Mouse (Mus musculus): ENCODE measurements at regions not wholly inside any gene's neighbourhood (a gene's known extent, or its start where the extent isn't known, plus 50 kb on each side); places are given as distances from the start of the nearest gene placed in this dataset.

DNA sequence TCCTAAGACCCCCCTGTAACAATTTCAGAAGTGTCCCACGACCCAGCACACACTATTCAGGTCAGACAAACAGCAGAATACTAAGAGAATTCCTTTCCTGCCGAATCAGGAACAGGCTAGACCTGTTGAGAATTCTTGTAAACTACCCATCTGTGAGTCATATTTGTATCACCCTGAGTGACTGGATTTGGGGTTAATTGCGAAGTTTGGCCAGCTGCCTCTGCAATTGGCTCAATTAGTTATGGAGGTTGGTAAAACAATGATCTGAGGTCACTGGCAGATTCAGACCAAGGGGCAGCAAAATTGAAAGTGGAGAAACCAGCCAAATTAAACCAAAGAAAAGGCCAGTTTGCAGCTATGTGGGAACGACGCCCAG, 157.5 kb upstream of the Cdyl start:
- no peaks in the 10 kb centered on the region for H3K36me3 ChIP-seq
- H3K27me3 ChIP-seq, result no peaks in the 10 kb centered on the region
- peak; percentile 40; the same call in 1 of the 2 replicates for ATAC-seq (ENCODE audit: low FRiP score, low read depth)
- peaks cover 35% of the 10 kb centered on the region for H3K4me1 ChIP-seq
- peak overlapping the region; percentile 63; the same call in 1 of the 2 replicates for H3K27ac ChIP-seq
- 21% methylated on average over 5 of the region's 5 CpGs for WGBS
- H3K9me3 ChIP-seq, result no peaks in the 10 kb centered on the region
- H3K4me3 ChIP-seq, result no peak overlapping the region
- no peak overlapping the region for H3K9ac ChIP-seq
- peak overlapping the region; percentile 25; the same call in 1 of the 2 replicates for H3K4me2 ChIP-seq (replicated peaks)

DNA sequence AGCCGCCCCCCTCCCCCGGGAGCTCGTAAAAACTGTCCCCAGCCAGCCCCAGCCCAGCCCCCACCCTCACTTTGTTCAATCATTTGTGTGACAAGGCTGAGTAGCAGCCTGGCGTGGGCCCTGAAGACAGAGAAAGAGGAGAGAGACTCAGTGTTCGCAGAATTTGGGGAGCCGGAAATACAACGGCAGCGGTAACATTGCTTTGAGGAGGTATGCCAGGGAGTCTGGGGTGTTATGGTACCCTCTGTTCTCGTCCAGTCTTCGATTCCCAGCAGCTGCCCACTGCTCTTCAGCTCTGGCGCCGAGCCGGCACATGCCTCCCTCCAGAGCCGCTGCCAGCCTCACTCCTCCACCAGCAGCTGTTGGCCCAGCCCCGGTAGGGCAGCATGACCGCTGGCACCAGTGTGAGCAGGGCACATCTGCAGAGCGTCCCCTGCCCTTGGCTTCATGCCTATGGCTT, 156.2 kb upstream of the Cdyl start:
- 0 out of 2 replicates have a peak overlapping the region, but pooled peaks have one; percentile 1 for H3K9ac ChIP-seq
- no peaks in the 10 kb centered on the region for H3K36me3 ChIP-seq
- H3K27me3 ChIP-seq, result no peaks in the 10 kb centered on the region
- H3K4me2 ChIP-seq (replicated peaks), result peak overlapping the region; percentile 21
- H3K4me1 ChIP-seq, result peaks cover 35% of the 10 kb centered on the region
- ATAC-seq (ENCODE audit: low FRiP score, low read depth), result no peak; the same call in 1 of the 2 replicates
- 33% methylated on average over 17 of the region's 17 CpGs for WGBS
- H3K9me3 ChIP-seq, result no peaks in the 10 kb centered on the region
- no peak overlapping the region for H3K4me3 ChIP-seq
- no peak overlapping the region for H3K27ac ChIP-seq

DNA sequence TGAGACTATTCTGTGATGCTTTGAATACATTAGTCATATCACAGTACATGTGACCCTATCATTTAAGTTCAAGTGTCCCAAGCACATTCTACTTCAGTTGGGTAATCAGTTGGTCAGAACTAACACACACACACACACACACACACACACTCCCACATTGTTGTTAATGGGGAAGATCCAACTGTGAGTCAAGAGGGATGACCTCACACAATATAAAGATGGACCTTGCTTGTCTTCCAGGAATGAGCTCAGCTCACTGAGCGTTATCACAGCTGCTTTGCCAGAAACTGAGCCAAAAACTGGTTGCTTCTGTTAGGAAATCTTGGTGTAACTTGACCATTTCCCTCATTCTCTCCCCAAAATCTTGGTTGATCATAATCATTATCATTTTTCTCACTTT, 152.4 kb upstream of the Cdyl start:
- Histone ChIP-seq H3K9me3 (no peaks in the 10 kb centered on the region), H3K27ac (no peak overlapping the region), H3K36me3 (no peaks in the 10 kb centered on the region), H3K9ac (no peak overlapping the region), H3K4me3 (no peak overlapping the region), H3K4me1 (peaks cover 19% of the 10 kb centered on the region), H3K27me3 (no peaks in the 10 kb centered on the region), H3K4me2 (replicated peaks) (no peak overlapping the region)
- ATAC-seq (ENCODE audit: low FRiP score, low read depth), result no peak
- WGBS, result 83% methylated on average over 1 of the region's 1 CpGs

DNA sequence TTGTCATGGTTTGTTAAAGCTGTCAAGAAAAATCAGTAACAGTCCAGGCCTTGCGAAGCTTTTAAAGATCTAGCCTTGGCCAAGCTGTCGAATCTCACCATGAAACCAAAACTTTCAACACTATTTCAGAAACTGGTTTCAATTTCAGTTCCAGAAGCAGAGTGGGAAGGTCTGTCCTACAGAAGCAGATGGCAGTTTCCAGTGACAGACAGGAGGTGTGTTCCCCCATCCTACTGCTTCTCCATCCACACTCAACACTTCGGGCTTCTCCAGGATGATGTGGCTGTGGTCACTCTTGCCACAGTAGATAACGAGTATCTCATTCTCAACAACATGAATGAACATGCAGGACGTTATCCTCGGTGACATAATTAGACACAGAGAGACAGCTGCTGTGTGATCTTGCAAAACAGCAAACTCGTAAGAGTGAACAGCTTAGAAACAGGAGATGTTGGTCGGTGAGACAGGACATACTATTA, 147.6 kb upstream of the Cdyl start:
- no peak for ATAC-seq (ENCODE audit: low FRiP score, low read depth)
- no peaks in the 10 kb centered on the region for H3K27me3 ChIP-seq

DNA sequence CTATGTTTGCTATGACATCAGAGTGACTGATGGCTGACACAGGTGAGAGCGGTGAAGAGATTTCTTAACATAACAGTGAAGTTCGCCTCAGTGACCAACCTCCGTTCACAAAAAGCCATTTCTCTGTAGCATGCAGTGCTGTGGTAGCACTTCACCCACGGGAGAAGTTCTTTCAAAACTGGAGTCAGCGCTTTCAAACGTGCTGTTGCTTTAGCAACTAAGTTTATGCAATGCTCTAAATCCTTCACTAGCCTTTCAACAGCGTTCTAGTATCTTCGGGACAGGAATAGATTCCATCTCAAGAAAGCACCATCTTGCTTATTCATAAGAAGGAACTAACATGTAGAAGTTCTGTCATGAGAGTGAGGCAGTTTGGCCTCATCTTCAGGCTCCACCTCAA, 146.5 kb upstream of the Cdyl start:
- no peak overlapping the region for H3K27ac ChIP-seq
- H3K9me3 ChIP-seq, result no peaks in the 10 kb centered on the region
- ATAC-seq (ENCODE audit: low FRiP score, low read depth), result no peak
- H3K4me2 ChIP-seq (replicated peaks), result no peak overlapping the region
- H3K27me3 ChIP-seq, result no peaks in the 10 kb centered on the region
- H3K36me3 ChIP-seq, result no peaks in the 10 kb centered on the region
- no peaks in the 10 kb centered on the region for H3K4me1 ChIP-seq
- H3K9ac ChIP-seq, result no peak overlapping the region
- 83% methylated on average over 8 of the region's 8 CpGs for WGBS
- H3K4me3 ChIP-seq, result no peak overlapping the region

More for the DNA sequence above, 147.6 kb upstream of the Cdyl start:
- no peaks in the 10 kb centered on the region for H3K36me3 ChIP-seq
- no peaks in the 10 kb centered on the region for H3K9me3 ChIP-seq
- no peaks in the 10 kb centered on the region for H3K4me1 ChIP-seq
- H3K27ac ChIP-seq, result no peak overlapping the region
- H3K4me3 ChIP-seq, result no peak overlapping the region
- H3K4me2 ChIP-seq (replicated peaks), result no peak overlapping the region
- 70% methylated on average over 8 of the region's 8 CpGs for WGBS
- no peak overlapping the region for H3K9ac ChIP-seq

DNA sequence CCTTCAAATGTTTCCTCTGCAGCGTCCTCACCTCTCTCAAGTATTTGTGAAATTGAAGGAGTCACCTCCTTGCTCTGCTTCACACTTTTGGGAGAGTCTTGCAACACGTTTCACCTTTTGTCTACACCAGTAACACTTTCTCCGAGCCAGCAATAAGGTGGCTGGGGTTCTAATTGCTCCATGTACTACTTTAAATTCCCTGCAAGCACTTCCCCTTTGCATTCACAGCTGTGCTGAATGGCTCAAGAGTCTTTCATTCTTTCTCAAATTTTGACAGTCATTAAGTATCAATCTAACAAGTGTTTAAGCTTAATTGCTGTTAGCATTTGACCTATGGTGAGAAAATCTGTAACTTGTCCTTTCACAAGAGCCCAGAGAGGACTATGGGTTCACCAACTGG, 144.3 kb upstream of the Cdyl start:
- Histone ChIP-seq H3K4me2 (replicated peaks) (no peak overlapping the region), H3K27ac (no peak overlapping the region), H3K27me3 (no peaks in the 10 kb centered on the region), H3K9me3 (no peaks in the 10 kb centered on the region), H3K36me3 (no peaks in the 10 kb centered on the region), H3K9ac (no peak overlapping the region), H3K4me3 (no peak overlapping the region), H3K4me1 (no peaks in the 10 kb centered on the region)
- no peak for ATAC-seq (ENCODE audit: low FRiP score, low read depth)
- 39% methylated on average over 3 of the region's 3 CpGs for WGBS

DNA sequence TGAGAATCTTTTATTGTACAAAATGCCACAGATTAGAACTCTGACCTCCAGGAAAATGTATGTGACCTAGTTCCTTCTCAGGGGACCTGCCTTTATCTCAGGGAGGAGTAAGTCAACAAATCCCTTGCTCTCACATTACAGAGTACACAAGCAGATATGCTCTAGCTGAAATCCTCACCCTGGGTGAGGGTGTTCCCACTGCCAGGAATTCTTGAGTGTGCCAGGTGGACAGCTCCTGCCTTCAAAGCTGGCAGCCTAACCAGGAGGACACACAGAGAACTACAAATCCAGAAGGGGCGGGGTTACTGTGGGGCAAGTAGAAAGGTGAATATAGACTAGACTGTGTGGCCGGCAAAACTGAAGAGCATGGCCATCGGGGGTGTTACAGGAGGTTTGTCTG, 141.9 kb upstream of the Cdyl start:
- no peaks in the 10 kb centered on the region for H3K36me3 ChIP-seq
- H3K9ac ChIP-seq, result no peak overlapping the region
- H3K9me3 ChIP-seq, result no peaks in the 10 kb centered on the region
- H3K4me2 ChIP-seq (replicated peaks), result no peak overlapping the region
- no peaks in the 10 kb centered on the region for H3K27me3 ChIP-seq
- no peak overlapping the region for H3K4me3 ChIP-seq
- WGBS, result 91% methylated on average over 3 of the region's 3 CpGs
- H3K27ac ChIP-seq, result no peak overlapping the region
- H3K4me1 ChIP-seq, result no peaks in the 10 kb centered on the region
- no peak for ATAC-seq (ENCODE audit: low FRiP score, low read depth)

DNA sequence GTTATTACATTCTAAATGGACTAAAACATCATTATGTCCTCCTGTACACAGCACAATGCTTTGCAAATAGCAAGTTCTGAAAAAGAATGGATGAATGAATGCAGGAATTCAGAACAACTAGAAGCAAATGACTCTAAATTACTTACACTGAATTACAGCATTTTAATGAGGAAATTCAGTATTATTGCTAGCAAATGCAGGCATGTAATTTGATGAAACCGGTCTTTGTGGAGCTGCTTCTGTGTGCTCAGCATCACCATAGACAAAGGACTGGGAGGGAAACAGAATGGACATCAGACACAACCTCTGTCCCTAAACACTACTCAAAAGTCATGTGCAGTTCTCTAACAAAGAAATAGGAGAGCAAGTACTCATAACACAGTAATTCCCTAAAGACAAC, 137.4 kb upstream of the Cdyl start:
- no peak overlapping the region for H3K9ac ChIP-seq
- no peaks in the 10 kb centered on the region; the same call in 1 of the 2 replicates for H3K9me3 ChIP-seq
- H3K4me2 ChIP-seq (replicated peaks), result no peak overlapping the region
- H3K27ac ChIP-seq, result no peak overlapping the region
- H3K4me3 ChIP-seq, result no peak overlapping the region
- H3K4me1 ChIP-seq, result no peaks in the 10 kb centered on the region
- no peaks in the 10 kb centered on the region for H3K36me3 ChIP-seq
- no peaks in the 10 kb centered on the region for H3K27me3 ChIP-seq
- WGBS, result 79% methylated on average over 1 of the region's 1 CpGs
- ATAC-seq (ENCODE audit: low FRiP score, low read depth), result no peak

DNA sequence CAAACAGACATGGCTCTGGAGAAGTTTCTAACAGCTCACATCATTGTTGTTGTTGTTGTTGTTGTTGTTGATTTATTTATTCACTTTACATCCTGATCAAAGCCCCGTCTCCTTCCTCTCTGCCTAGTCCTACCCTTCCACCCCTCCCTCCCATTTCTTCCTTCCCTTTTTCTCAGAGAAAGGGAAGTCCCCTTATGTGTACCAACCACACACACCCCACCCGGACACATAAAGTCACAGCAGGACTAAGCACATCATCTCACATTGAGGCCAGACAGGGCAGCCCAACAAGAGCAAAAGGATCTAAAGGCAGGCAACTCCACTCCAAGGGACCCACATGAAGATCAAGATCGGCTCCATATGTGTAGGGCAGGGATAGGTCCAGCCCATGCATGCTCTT, 130.1 kb upstream of the Cdyl start:
- Histone ChIP-seq H3K27me3 (no peaks in the 10 kb centered on the region), H3K4me2 (replicated peaks) (no peak overlapping the region), H3K4me3 (no peak overlapping the region), H3K36me3 (no peaks in the 10 kb centered on the region), H3K9ac (no peak overlapping the region), H3K27ac (no peak overlapping the region), H3K9me3 (no peaks in the 10 kb centered on the region; the same call in 1 of the 2 replicates), H3K4me1 (no peaks in the 10 kb centered on the region)
- 93% methylated on average over 3 of the region's 3 CpGs for WGBS
- no peak for ATAC-seq (ENCODE audit: low FRiP score, low read depth)

DNA sequence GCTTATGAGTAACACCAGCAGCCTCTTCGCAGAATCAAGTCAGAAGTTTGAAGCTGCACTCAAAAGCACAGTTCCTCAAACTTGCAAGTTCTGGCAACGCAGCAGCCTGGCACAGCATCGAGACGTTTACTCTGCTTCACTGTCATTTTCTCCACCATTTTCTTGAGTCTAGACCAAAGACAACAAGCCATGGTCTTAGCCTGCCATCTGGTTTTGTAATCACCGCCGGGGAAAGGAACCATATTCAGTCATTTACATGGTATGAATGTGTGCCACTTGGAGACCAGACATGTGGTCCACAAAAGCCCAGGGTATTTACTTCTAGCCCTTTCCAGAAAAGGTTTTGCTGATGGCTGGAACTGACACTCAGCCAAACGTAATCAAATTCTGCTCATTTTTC, 122.5 kb upstream of the Cdyl start:
- ATAC-seq (ENCODE audit: low FRiP score, low read depth), result no peak
- H3K9ac ChIP-seq, result no peak overlapping the region
- no peaks in the 10 kb centered on the region for H3K9me3 ChIP-seq
- H3K36me3 ChIP-seq, result no peaks in the 10 kb centered on the region
- H3K27me3 ChIP-seq, result no peaks in the 10 kb centered on the region
- peaks cover 9% of the 10 kb centered on the region for H3K4me1 ChIP-seq
- no peak overlapping the region for H3K4me2 ChIP-seq (replicated peaks)
- no peak overlapping the region for H3K4me3 ChIP-seq
- 67% methylated on average over 7 of the region's 7 CpGs for WGBS
- no peak overlapping the region for H3K27ac ChIP-seq

DNA sequence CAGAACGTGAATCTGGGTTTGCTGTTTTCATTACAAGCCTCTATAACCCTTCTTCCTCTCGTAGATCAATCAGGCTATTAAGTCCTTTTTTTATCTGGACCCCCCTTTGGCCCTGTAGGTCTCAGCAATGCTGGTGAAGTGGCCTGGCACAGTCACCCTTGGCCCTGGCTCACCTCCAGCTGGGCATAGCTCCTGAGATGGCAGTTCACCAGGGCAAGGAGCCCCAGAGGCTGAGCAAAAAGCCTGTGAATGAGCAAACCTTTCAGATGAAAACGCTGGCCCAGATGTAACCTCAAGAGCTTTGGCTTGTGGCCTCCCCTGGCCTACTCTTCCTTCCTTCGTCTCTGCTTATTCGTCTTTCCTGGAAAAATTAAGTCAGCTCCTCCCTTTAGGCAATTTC, 121.7 kb upstream of the Cdyl start:
- Histone ChIP-seq H3K27ac (no peak overlapping the region), H3K9me3 (no peaks in the 10 kb centered on the region), H3K4me1 (peaks cover 9% of the 10 kb centered on the region), H3K27me3 (no peaks in the 10 kb centered on the region), H3K36me3 (no peaks in the 10 kb centered on the region), H3K4me2 (replicated peaks) (no peak overlapping the region), H3K4me3 (no peak overlapping the region), H3K9ac (no peak overlapping the region)
- ATAC-seq (ENCODE audit: low FRiP score, low read depth), result no peak
- WGBS, result 63% methylated on average over 5 of the region's 5 CpGs

DNA sequence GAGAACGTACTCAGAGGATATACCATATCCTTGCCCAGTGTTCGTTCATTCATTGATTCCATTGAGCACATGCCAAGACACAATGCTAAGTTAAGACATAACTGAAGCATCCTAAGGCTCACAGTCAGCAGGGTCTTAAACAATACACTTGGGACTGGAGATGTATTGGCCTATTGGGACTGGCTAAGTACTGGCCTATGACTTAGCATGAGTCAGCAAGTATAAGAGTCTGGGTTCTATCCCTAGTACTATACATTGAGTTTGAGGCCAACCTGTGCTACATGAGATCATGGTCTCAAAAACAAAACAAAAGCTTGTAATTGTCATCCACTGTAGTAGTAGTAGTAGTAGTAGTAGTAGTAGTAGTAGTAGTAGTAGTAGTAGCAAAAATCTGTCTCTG, 119.2 kb upstream of the Cdyl start:
- 80% methylated on average over 2 of the region's 2 CpGs for WGBS
- H3K27me3 ChIP-seq, result no peaks in the 10 kb centered on the region
- ATAC-seq (ENCODE audit: low FRiP score, low read depth), result no peak
- H3K4me1 ChIP-seq, result peaks cover 9% of the 10 kb centered on the region
- H3K4me3 ChIP-seq, result no peak overlapping the region
- no peaks in the 10 kb centered on the region for H3K36me3 ChIP-seq
- H3K27ac ChIP-seq, result no peak overlapping the region
- H3K9ac ChIP-seq, result no peak overlapping the region
- H3K9me3 ChIP-seq, result no peaks in the 10 kb centered on the region
- H3K4me2 ChIP-seq (replicated peaks), result no peak overlapping the region

DNA sequence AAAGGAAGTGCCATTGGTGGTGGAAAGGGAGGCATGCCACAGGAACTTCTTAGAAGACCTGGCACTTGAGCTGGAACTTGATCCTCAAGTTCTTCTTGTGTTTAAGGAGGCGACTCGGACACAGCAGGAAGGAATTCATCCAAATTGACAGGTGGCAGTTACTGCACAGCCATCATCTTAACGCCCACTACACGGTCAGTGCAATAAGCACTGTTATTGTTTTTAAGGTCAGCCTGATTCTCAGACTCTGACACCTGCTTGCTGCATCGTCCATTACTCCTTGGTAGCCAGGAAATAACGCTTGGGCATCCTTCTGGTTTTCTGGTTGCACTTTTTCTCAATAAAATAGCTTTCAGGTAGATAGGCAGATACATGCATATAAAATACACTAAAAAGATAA, 118.6 kb upstream of the Cdyl start:
- Histone ChIP-seq H3K4me2 (replicated peaks) (no peak overlapping the region), H3K27ac (no peak overlapping the region), H3K9ac (no peak overlapping the region), H3K27me3 (no peaks in the 10 kb centered on the region), H3K4me1 (peaks cover 9% of the 10 kb centered on the region), H3K9me3 (no peaks in the 10 kb centered on the region), H3K36me3 (no peaks in the 10 kb centered on the region), H3K4me3 (no peak overlapping the region)
- 73% methylated on average over 6 of the region's 6 CpGs for WGBS
- ATAC-seq (ENCODE audit: low FRiP score, low read depth), result no peak

Data from limb, embryonic 13.5 days (tissue).